Mouse (Mus musculus) embryonic facial prominence, embryonic 15.5 days (tissue): ENCODE results near the gene Nav2. TPM values are rescaled to one million over a fixed set of nuclear protein-coding genes. Genes with fewer than 3 reads are reported as not detected.

Source experiments
- ATAC-seq: fragments of 200-750 bp; cut with Nextera tagmentation; 2 replicates; pipeline ENCODE4 v1.8.0; 2017; ENCODE audit warnings: low read depth, moderate TSS enrichment; ENCODE audit not compliant: insufficient number of reproducible peaks, low FRiP score, low TSS enrichment
- H3K27ac ChIP-seq: fragments of 300-500 bp; sonication (generic); replicated peaks from 2 replicates; pipeline ENCODE4 v1.5.1; 2015; ENCODE audit warnings: mild to moderate bottlenecking, inconsistent platforms
- H3K27me3 ChIP-seq: fragments of 300-500 bp; sonication (generic); 2 replicates; pipeline ENCODE4 v1.6.1; 2015; ENCODE audit warnings: inconsistent platforms
- H3K36me3 ChIP-seq: fragments of 300-500 bp; sonication (generic); 2 replicates; pipeline ENCODE4 v1.6.1; 2015; ENCODE audit warnings: mild to moderate bottlenecking, inconsistent platforms
- H3K4me1 ChIP-seq: fragments of 300-500 bp; sonication (generic); 2 replicates; pipeline ENCODE4 v1.6.1; 2015; ENCODE audit warnings: inconsistent platforms
- H3K4me2 ChIP-seq: fragments of 300-500 bp; sonication (generic); replicated peaks from 2 replicates; pipeline ENCODE4 v1.6.1; 2015; ENCODE audit warnings: mild to moderate bottlenecking, inconsistent platforms
- H3K4me3 ChIP-seq: fragments of 300-500 bp; sonication (generic); replicated peaks from 2 replicates; pipeline ENCODE4 v1.5.1; 2015; ENCODE audit warnings: mild to moderate bottlenecking, inconsistent platforms
- H3K9ac ChIP-seq: fragments of 300-500 bp; sonication (generic); 2 replicates; pipeline ENCODE4 v1.6.1; 2015; ENCODE audit warnings: inconsistent platforms
- H3K9me3 ChIP-seq: fragments of 300-500 bp; sonication (generic); replicated peaks from 2 replicates; pipeline ENCODE4 v1.6.1; 2016; ENCODE audit warnings: inconsistent platforms
- WGBS: fragments of 180-500 bp; shearing (Covaris S2); methylation state at CpG from one replicate; pipeline ENCODE4 v1.1.7; 2015; 5-methylcytosine and 5-hydroxymethylcytosine counted together
- polyA plus RNA-seq: library from polyadenylated mRNA; unstranded; fragments of >200 nt; fragmentation: Nextera tagmentation; extraction: Ambion mirVana; gene quantifications from 2 replicates; pipeline ENCODE4 v1.2.1, GENCODE M21; 2015

The Nav2 gene
- polyA plus RNA-seq, 1 experiment from 2014 or later: 23.4 TPM

DNA sequence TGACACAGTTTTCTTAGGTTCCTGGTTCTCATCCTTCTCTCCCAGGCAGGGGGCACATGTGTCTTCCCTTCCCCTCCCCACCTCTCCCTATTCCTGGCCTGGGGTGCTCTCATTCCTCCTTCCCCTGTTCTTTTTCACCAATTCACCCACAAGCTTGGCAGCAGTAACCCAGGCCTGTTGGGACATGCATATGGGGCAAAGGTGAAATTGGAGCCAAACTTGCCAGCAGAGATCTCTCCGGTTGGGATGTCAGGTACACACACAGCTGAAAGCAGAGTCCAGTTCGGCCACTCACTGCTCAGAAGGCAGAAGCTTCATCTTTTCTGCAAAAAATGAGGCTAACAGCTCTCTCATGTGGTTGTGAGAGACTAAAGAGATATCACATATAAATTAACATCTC lies 26.3 kb downstream of the Nav2 start:
- Histone ChIP-seq H3K27me3 (peaks cover 7% of the 10 kb centered on the region), H3K36me3 (no peaks in the 10 kb centered on the region), H3K4me2 (no peak overlapping the region), H3K4me3 (no peak overlapping the region), H3K27ac (no peak overlapping the region), H3K9ac (no peak overlapping the region), H3K9me3 (no peaks in the 10 kb centered on the region), H3K4me1 (no peaks in the 10 kb centered on the region)
- ATAC-seq: no peak
- 66% methylated on average over 2 of the region's 2 CpGs for WGBS

DNA sequence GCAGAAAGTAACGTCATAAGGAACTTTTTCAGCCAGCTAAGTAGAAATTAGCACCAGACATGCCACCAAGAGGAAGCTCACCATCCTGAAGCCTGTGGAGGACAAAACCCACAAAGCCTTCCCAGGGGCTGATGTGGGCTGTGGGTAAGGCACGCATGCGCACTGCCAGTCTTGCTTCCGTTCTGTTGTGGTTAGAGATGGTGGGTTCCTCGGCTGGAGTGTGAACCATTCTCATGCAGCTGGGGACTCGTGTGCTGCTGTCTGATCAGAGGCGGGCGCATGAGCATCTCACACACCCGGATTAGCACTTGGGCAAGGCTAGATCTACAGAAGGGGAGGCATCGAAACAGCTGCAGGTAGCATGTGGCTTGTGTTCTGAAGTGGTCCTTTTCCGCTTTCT lies 29.0 kb downstream of the Nav2 start:
- H3K4me2 ChIP-seq: no peak overlapping the region
- H3K9me3 ChIP-seq: no peaks in the 10 kb centered on the region
- H3K36me3 ChIP-seq: no peaks in the 10 kb centered on the region
- H3K4me1 ChIP-seq: 0 out of 2 replicates have a peak, but pooled peaks cover 3% of the 10 kb centered on the region
- ATAC-seq: no peak
- no peak overlapping the region for H3K4me3 ChIP-seq
- 65% methylated on average over 11 of the region's 11 CpGs for whole genome bisulfite sequencing
- H3K27me3 ChIP-seq: peaks cover 7% of the 10 kb centered on the region
- no peak overlapping the region for H3K27ac ChIP-seq
- no peak overlapping the region for H3K9ac ChIP-seq

DNA sequence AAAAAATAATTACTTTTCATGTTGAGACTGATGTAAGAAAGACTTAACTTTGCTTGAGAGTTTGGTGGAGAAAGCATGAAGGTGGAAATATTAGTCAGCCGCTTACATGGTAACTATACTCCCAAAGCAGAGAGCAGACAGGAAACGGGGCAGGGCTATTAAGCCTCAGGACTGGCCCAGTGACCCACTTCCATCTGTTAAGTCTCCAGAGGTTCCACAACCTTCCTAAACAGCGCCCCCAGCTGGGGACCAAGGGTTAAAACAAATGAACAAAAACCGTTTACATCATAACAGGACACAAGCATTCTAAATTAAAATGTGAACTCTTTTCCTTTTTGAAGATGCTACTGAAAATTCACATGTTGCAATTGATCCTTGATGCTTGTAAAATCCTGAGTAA lies 29.7 kb downstream of the Nav2 start:
- Histone ChIP-seq H3K4me1 (0 out of 2 replicates have a peak, but pooled peaks cover 3% of the 10 kb centered on the region), H3K9ac (no peak overlapping the region), H3K4me3 (no peak overlapping the region), H3K36me3 (no peaks in the 10 kb centered on the region), H3K4me2 (no peak overlapping the region), H3K9me3 (no peaks in the 10 kb centered on the region), H3K27me3 (peaks cover 8% of the 10 kb centered on the region), H3K27ac (no peak overlapping the region)
- 22% methylated on average over 4 of the region's 4 CpGs for WGBS
- no peak for ATAC-seq

DNA sequence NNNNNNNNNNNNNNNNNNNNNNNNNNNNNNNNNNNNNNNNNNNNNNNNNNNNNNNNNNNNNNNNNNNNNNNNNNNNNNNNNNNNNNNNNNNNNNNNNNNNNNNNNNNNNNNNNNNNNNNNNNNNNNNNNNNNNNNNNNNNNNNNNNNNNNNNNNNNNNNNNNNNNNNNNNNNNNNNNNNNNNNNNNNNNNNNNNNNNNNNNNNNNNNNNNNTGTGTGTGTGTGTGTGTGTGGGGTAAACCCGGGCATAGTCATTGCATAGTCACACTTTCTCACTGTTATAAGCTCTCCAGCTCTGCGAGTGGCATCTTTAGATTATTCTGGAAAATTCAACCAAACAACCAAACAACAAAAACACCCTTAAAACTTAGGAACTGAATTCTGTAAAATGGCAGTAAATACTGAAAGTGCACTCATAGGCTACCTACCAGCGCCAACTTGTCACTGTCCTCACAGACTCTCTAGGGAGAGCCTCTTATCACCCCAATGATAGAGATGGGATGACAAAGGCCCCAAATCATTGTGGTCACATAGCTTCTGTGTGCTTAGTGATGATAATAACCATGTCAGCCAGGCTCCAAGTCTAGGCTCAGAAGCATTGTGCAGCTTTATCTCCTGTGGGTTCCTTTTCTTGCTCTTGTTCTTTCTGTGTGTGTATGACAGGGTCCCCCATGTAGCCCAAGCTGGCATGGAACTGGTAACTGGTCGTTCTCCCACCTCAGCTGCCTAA lies 40.0 kb downstream of the Nav2 start:
- no peaks in the 10 kb centered on the region for H3K4me1 ChIP-seq
- no peaks in the 10 kb centered on the region for H3K9me3 ChIP-seq
- peaks cover 1% of the 10 kb centered on the region for H3K27me3 ChIP-seq
- H3K27ac ChIP-seq: no peak overlapping the region
- no peak overlapping the region for H3K4me3 ChIP-seq
- no peaks in the 10 kb centered on the region for H3K36me3 ChIP-seq
- no peak for ATAC-seq
- 76% methylated on average over 4 of the region's 4 CpGs for WGBS
- H3K9ac ChIP-seq: no peak overlapping the region
- no peak overlapping the region for H3K4me2 ChIP-seq

DNA sequence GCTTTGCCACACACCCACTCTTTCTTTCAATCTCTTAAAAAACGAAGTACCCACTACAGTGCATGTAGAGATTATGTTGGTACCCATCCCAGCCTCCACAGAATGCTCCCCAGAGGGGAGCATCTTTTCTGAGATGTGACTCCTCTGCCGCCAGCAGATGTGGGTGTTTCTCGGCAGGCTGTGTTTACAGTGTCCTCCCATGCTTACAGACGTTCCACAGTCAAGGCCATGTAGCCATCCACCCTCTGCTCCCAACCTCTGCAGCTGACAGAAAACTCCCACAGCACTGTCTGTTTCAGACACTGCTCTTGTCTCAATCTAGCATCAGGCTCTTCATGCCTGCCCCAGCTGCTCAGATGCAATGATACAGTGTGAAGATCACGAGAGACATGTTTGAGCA lies 46.0 kb downstream of the Nav2 start:
- no peaks in the 10 kb centered on the region for H3K36me3 ChIP-seq
- no peak overlapping the region for H3K4me3 ChIP-seq
- H3K27me3 ChIP-seq: peaks cover 53% of the 10 kb centered on the region
- no peak for ATAC-seq
- H3K9ac ChIP-seq: no peak overlapping the region
- no peaks in the 10 kb centered on the region for H3K9me3 ChIP-seq
- H3K4me2 ChIP-seq: no peak overlapping the region
- peaks cover 12% of the 10 kb centered on the region for H3K4me1 ChIP-seq
- 77% methylated on average over 5 of the region's 5 CpGs for WGBS
- H3K27ac ChIP-seq: no peak overlapping the region

DNA sequence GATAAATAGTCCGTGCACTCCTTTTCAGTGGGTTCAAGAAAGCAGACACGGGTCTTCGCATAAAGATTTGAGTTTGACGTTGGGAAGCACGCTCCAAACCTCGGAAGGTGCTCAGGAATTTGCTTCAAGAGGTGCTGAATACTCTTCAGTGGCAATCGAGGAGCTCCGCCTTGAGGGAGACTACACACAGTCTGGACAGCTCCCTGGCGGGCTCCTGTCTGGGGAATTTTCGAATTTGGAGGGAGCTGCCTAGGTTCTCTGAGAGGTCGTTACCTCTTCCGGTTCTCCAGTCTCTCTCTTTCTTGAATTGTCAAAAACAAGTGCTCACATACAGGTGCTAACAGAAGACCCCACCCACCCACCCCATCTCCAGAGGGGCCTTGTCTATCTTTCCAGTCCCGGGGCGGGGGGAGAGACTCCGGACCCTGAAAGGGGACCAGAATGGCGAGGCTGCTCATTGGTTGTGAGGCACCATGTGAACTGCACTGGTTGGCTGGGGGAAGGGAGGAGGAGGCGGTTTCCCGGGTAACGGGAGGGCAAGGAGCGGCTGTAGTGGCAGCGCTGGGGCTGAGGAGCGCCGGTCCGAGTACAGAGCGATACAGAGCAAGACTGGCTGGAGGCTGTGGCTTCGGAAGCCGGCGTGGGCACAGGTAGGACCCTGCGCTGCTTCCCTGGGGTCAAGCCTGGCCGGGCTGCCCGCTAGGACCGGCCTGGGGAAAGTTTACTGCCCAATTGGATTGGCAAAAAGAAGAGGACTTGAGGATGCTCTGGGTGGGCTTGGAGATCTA lies 50.2 kb downstream of the Nav2 start:
- no peaks in the 10 kb centered on the region for H3K9me3 ChIP-seq
- 3% methylated on average over 32 of the region's 32 CpGs for WGBS
- H3K27me3 ChIP-seq: peaks cover 92% of the 10 kb centered on the region

DNA sequence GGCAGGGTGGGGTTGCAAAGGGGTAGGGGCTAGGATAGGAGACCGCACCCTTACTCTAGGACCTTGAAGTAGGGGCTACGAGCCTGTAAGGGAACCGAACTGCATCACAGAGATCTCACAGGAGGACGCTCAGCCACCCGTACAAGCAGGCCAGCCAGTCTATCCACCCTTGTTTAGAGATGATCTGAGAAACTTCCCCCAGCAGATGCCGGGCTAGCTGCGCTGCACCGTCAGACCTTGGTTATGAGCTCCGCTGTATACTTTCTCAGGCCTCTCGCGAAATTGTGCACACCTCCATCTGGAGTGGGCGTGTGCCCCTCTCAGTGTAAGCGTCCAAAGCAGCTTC lies 50.8 kb downstream of the Nav2 start:
- ATAC-seq: no peak
- Histone ChIP-seq H3K27ac (no peak overlapping the region), H3K36me3 (no peaks in the 10 kb centered on the region), H3K27me3 (peaks cover 92% of the 10 kb centered on the region), H3K4me1 (peaks cover 16% of the 10 kb centered on the region), H3K4me2 (peak overlapping the region; percentile 49), H3K4me3 (peak overlapping the region; percentile 26), H3K9ac (no peak overlapping the region), H3K9me3 (no peaks in the 10 kb centered on the region)
- 12% methylated on average over 13 of the region's 13 CpGs for WGBS

More for the DNA sequence above, 50.2 kb downstream of the Nav2 start:
- Histone ChIP-seq H3K27ac (no peak overlapping the region), H3K9ac (no peak overlapping the region), H3K4me3 (peak overlapping the region; percentile 26), H3K4me2 (peak overlapping the region; percentile 49), H3K4me1 (peaks cover 16% of the 10 kb centered on the region), H3K36me3 (no peaks in the 10 kb centered on the region)
- peak; percentile 85 for ATAC-seq

DNA sequence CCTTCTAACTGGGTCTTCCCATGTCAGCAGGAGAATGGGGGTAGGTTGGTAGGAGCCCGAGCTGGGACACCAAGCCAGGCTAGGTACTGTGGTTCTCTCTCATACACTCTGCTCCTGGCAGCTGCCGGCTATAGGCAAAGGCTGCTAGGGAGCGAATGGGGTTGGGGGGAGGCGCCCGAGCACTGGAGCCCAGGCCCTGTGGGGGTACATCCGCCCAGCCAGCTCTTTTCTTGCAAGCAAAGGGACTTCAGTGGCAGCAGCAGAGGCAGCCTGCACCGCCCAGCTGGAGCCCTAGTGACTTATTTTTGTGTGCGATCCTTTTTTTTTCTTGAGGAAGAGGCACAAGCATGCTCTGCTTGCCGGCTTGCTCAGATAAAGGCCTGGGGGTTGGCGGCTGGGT lies 51.6 kb downstream of the Nav2 start:
- Histone ChIP-seq H3K4me2 (no peak overlapping the region), H3K9me3 (no peaks in the 10 kb centered on the region), H3K27me3 (peaks cover 95% of the 10 kb centered on the region), H3K36me3 (no peaks in the 10 kb centered on the region), H3K4me1 (peaks cover 16% of the 10 kb centered on the region), H3K27ac (no peak overlapping the region), H3K9ac (no peak overlapping the region), H3K4me3 (no peak overlapping the region)
- WGBS: 13% methylated on average over 10 of the region's 10 CpGs
- no peak for ATAC-seq

DNA sequence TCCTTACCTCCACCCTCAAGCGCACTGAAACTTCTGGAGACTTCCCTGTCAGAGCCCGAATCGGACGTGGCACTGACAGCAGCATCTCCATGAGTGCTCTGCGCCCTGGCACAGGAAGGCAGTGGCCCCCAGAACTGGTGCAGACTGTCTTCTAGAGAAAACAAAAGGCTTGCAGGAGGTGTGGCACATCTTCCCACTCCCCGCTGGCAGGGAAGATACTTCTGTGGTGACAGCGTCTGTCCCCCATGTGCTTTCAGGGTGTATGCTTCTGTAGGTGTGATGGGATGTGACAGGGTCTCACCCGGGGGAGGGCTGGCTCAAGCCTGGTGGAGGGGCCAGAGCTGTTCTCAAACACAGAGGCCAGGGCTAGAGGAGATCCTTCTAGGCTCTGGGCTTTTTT lies 53.0 kb downstream of the Nav2 start:
- H3K36me3 ChIP-seq: no peaks in the 10 kb centered on the region
- no peak overlapping the region for H3K4me3 ChIP-seq
- no peak for ATAC-seq
- no peak overlapping the region for H3K27ac ChIP-seq
- H3K4me2 ChIP-seq: no peak overlapping the region
- no peaks in the 10 kb centered on the region for H3K9me3 ChIP-seq
- H3K4me1 ChIP-seq: peaks cover 28% of the 10 kb centered on the region
- H3K27me3 ChIP-seq: peaks cover 85% of the 10 kb centered on the region
- WGBS: 45% methylated on average over 8 of the region's 8 CpGs
- H3K9ac ChIP-seq: no peak overlapping the region

DNA sequence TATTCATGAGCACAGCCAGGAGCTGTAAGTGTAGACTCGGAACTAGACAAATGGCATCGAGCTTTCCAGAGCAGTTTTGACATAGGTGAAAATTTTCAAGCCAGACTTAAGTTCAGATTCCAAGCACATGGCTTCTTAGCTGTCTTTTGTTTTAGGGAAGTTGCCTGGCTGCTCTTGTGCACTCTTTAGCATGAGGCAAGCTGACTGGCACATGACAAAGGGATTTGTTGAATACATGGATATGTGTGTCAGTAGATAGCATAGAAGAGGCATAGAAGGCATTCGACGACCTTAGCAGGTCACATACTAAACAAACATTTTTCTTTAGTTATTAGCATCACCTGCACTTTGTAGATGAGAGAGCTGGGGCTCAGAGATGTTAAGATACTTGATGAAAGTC lies 53.4 kb downstream of the Nav2 start:
- peaks cover 81% of the 10 kb centered on the region for H3K27me3 ChIP-seq
- H3K9ac ChIP-seq: no peak overlapping the region

DNA sequence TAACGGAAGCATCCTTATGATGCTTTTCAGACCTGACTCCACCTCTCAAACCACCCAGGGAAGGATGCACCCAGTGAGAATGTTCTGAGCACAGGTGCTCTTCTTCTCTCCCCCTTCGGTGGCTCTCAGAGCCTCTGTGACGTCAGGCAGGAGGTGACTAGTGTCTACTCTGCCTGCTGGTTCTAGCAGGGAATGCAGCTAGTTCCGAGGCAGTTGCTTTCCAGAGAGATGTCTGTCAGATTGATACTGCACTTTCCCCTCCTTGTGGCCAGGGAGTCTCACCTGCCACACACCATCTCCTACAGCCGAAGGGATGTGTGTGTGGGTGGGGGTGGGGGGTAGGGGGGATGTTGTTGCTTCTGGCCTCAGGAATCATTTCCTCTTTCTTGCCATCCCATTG lies 54.6 kb downstream of the Nav2 start:
- H3K9ac ChIP-seq: no peak overlapping the region
- no peaks in the 10 kb centered on the region for H3K9me3 ChIP-seq
- H3K4me3 ChIP-seq: no peak overlapping the region
- H3K27me3 ChIP-seq: peaks cover 79% of the 10 kb centered on the region
- no peak overlapping the region for H3K27ac ChIP-seq
- peaks cover 30% of the 10 kb centered on the region for H3K4me1 ChIP-seq
- no peaks in the 10 kb centered on the region for H3K36me3 ChIP-seq
- ATAC-seq: no peak
- 28% methylated on average over 5 of the region's 5 CpGs for WGBS
- no peak overlapping the region for H3K4me2 ChIP-seq

More for the DNA sequence above, 53.4 kb downstream of the Nav2 start:
- H3K4me2 ChIP-seq: no peak overlapping the region
- no peaks in the 10 kb centered on the region for H3K36me3 ChIP-seq
- H3K27ac ChIP-seq: no peak overlapping the region
- WGBS: 59% methylated on average over 4 of the region's 4 CpGs
- ATAC-seq: no peak
- no peak overlapping the region for H3K4me3 ChIP-seq
- H3K9me3 ChIP-seq: no peaks in the 10 kb centered on the region
- H3K4me1 ChIP-seq: peaks cover 30% of the 10 kb centered on the region
